ENCODE assay signal across 13 mouse cellular contexts in genomic region chr9:65238191-65238760, GRCm38 (mm10). TPM values are rescaled to one million over a fixed set of nuclear protein-coding genes. Genes with fewer than 3 reads are reported as not detected.
DNase-seq lines count a peak whose midpoint lies in the region; ATAC-seq and TF ChIP-seq lines count a peak whose summit lies in the region.
"Had no signal": no experiment of that assay in that cellular context is flagged by ENCODE, and none has a peak within 500 bp of the region (broad histone marks: within the 10 kb centered on the region; RNA-seq: fewer than 3 reads in every experiment).

No protein-coding gene starts in this region.

- H3K27me3 ChIP-seq in lung, embryonic 14.5 days (ENCODE audit: insufficient read depth, low read length) = no peaks in the 10 kb centered on the region
- H3K27me3 ChIP-seq in small intestine, adult 2 months (ENCODE audit: control insufficient read depth, insufficient read depth, low read length) = no peaks in the 10 kb centered on the region

- TF ChIP-seq CTCF in lung, embryonic 14.5 days (IDR thresholded peaks at IDR 0.05; ENCODE audit: low read depth) = no peak
- TF ChIP-seq CTCF in small intestine, adult 2 months (IDR thresholded peaks at IDR 0.05; ENCODE audit: extremely low read depth, insufficient read length, insufficient replicate concordance, low read depth, low read length) = no peak
- TF ChIP-seq CTCF in left cerebral cortex, adult 2 months (IDR thresholded peaks at IDR 0.05) = no peak

- H3K27ac ChIP-seq in lung, embryonic 14.5 days (ENCODE audit: low read depth) = peak overlapping the region; percentile 21; the same call in 1 of the 2 replicates
- H3K27ac ChIP-seq in small intestine, adult 2 months (ENCODE audit: insufficient read depth, low read depth, low read length) = peak overlapping the region; percentile 36
- no peak overlapping the region for H3K27ac ChIP-seq in left cerebral cortex, adult 2 months
- H3K27ac ChIP-seq: heart, adult 2 months; hindbrain, embryonic 10.5 days; macrophage had no signal

- no peaks in the 10 kb centered on the region for H3K9me3 ChIP-seq in lung, embryonic 14.5 days (ENCODE audit: low read depth, low read length)
- H3K9me3 ChIP-seq: G1E; hindbrain, embryonic 10.5 days had no signal

- H3K4me1 ChIP-seq in lung, embryonic 14.5 days (ENCODE audit: insufficient read depth) = peaks cover 2% of the 10 kb centered on the region; the same call in 1 of the 2 replicates
- no peaks in the 10 kb centered on the region for H3K4me1 ChIP-seq in small intestine, adult 2 months (ENCODE audit: control insufficient read depth, insufficient read depth, insufficient read length, low read length)

- peak overlapping the region; percentile 33; the same call in 1 of the 2 replicates for H3K4me2 ChIP-seq in lung, embryonic 14.5 days

- H3K4me3 ChIP-seq in lung, embryonic 14.5 days (ENCODE audit: low read depth, low read length) = no peak overlapping the region
- no peak overlapping the region for H3K4me3 ChIP-seq in small intestine, adult 2 months (ENCODE audit: low read depth, low read length)
- H3K4me3 ChIP-seq in left cerebral cortex, adult 2 months = no peak overlapping the region
- H3K4me3 ChIP-seq: heart, adult 2 months; hindbrain, embryonic 10.5 days had no signal

- peak; percentile 27 for DNase-seq in embryo, embryonic 11 days
- no peak for DNase-seq in embryo, embryonic 9.5 days (ENCODE audit: extremely low spot score)
- peak; percentile 54 for DNase-seq in kidney, postnatal 10 days
- DNase-seq in kidney, adult 9 months = no peak
- peak; percentile 89 for DNase-seq in lung, embryonic 14.5 days
- no peak for DNase-seq in left cerebral cortex, adult 2 months (ENCODE audit: extremely low spot score in 1 of 2, low spot score in 2 of 2)
- no peak for DNase-seq in cerebellum, adult 9-11 months
- DNase-seq: heart, adult 2 months had no signal

- peak; percentile 80 for ATAC-seq in lung, embryonic 14.5 days (ENCODE audit: insufficient read depth)

- TF ChIP-seq POLR2A in small intestine, adult 2 months (IDR thresholded peaks at IDR 0.05; ENCODE audit: low read depth, low read length) = no peak

- no peak overlapping the region for H3K9ac ChIP-seq in lung, embryonic 14.5 days

- intact Hi-C loops in left cerebral cortex, adult 2 months (cut with DNase I) = no loop called here

- H3K36me3 ChIP-seq in lung, embryonic 14.5 days (ENCODE audit: insufficient read depth) = 0 out of 2 replicates have a peak, but pooled peaks cover 4% of the 10 kb centered on the region
- H3K36me3 ChIP-seq in small intestine, adult 2 months (ENCODE audit: control insufficient read depth, insufficient read depth, low read length) = peaks cover 20% of the 10 kb centered on the region

- WGBS in lung, embryonic 14.5 days = 26% methylated on average over 13 of the region's 13 CpGs
- 62% methylated on average over 13 of the region's 13 CpGs for WGBS in small intestine, adult 2 months

RNA-seq across cellular contexts. Expression of gene Cilp, which starts 26.7 kb away (rescaled TPM):
- 0.22 TPM in 1 of 2 replicates, not detected in the other for polyA plus RNA-seq in lung, embryonic 14.5 days (2014; fragmentation: Nextera tagmentation; extraction: Ambion mirVana)
- polyA plus RNA-seq in small intestine, adult 2 months (2012; rRNA removed) = 1.4 and 1.7 TPM in 2 replicates
- total RNA-seq in left cerebral cortex, adult 2 months (2021) = under 1 TPM in 1 of 2 experiments, not detected in 1; 0.21 TPM
- total RNA-seq: layer of hippocampus, postnatal 25 days had no signal
- polyA plus RNA-seq: G1E, macrophage had no signal

RNA-seq across cellular contexts. Expression of gene Parp16, which starts 43.1 kb away (rescaled TPM):
- 5.3 and 6.9 TPM in 2 replicates for polyA plus RNA-seq in lung, embryonic 14.5 days (2014; fragmentation: Nextera tagmentation; extraction: Ambion mirVana)
- polyA plus RNA-seq in small intestine, adult 2 months (2012; rRNA removed) = 10.0 and 16.3 TPM in 2 replicates
- total RNA-seq in left cerebral cortex, adult 2 months (2021) = 1 to 10 TPM; 3.6 to 4.0 TPM

RNA-seq across cellular contexts. Expression of gene Clpx, which starts 55.8 kb away (rescaled TPM):
- polyA plus RNA-seq in lung, embryonic 14.5 days (2014; fragmentation: Nextera tagmentation; extraction: Ambion mirVana) = 44.7 and 53.0 TPM in 2 replicates
- polyA plus RNA-seq in small intestine, adult 2 months (2012; rRNA removed) = 5.8 and 7.5 TPM in 2 replicates
- total RNA-seq in left cerebral cortex, adult 2 months (2021) = 10 to 100 TPM; 29.6 to 34.5 TPM

Comparison
In these comparisons a context has a peak if more than half of its experiments do, and no peak if none do; other contexts are left out.
1. DNase-seq: peak in embryo, embryonic 11 days (single experiment), kidney, postnatal 10 days (single experiment) and lung, embryonic 14.5 days (single experiment); none in embryo, embryonic 9.5 days (single experiment), kidney, adult 9 months (single experiment), left cerebral cortex, adult 2 months (0 of 2) and cerebellum, adult 9-11 months (single experiment).